Mouse (Mus musculus): ENCODE measurements around the gene Mfsd14a.
A peak's percentile ranks its signal among the peaks of the same experiment; 100 is the strongest.

The Mfsd14a gene

GRCm38 (mm10) chr3:116653278-116653945 lies 9.1 kb downstream of the Mfsd14a start:
- DNase-seq (ENCODE audit: low read depth): no peak

DNA sequence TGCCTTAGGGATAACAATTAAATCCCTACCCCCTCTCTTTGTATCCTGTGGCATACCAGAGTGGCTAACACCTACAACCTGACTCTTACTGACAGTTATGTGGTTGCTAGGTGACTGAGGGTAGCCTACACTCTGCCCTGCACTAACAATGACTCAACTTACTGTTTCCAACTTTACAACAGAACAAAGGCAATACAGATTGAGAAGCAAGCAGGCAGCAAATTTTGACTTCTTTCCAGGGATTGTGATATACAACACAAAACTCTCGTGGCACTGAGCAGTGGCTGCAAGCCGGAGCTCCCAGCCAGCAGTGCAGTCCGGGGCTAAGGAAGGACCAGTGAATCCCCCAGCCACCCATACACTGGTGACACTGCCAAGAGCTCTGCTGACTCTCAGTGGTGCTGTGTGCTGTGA lies 10.4 kb downstream of the Mfsd14a start:
- peak; percentile 21 for DNase-seq (ENCODE audit: low read depth)

- DNase-seq (ENCODE audit: low read depth): no peak
These were observed 11.8 kb downstream of the Mfsd14a start for GRCm38 (mm10) chr3:116650698-116651097.

- DNase-seq (ENCODE audit: low read depth): no peak
These were observed 13.7 kb downstream of the Mfsd14a start for GRCm38 (mm10) chr3:116648805-116649204.

DNA sequence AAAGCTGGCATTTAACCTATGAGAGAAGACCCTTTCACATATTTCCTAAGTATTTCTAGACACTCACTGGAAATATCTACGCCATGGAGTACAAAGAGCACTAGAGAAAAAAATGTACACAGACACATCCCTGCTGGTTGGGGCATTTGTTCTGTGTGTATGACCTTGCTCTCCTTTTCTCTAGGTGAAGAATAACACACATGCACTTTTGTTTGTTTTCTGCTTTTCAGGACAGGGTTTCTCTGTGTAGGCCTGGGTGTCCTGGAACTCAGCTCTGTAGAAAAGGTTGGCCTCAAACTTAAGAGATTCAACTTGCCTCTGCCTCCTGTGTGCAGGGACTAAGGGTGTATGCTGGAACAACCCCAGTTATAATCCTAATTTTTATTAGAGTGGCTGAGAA lies 16.1 kb downstream of the Mfsd14a start:
- no peak for DNase-seq (ENCODE audit: low read depth)

DNA sequence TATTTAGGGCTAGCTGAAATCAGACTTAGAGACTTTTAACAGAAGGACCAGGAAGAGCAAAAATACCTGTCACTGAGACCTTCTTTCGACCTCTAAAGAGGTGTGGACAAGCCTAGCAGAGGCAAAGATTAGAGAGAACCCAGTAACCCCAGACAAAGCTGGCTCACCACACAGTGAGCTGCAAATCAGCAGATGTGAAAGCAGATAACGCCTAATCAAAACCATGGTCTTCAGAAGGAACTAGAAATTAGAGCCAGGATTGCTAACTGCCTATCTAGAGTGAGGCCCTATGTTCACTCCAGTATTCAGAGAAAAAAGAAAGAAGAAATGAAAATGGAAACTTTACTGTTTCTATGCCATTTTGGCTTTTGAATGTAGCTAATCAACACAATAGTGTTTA lies 20.1 kb downstream of the Mfsd14a start:
- DNase-seq (ENCODE audit: low read depth): no peak

DNA sequence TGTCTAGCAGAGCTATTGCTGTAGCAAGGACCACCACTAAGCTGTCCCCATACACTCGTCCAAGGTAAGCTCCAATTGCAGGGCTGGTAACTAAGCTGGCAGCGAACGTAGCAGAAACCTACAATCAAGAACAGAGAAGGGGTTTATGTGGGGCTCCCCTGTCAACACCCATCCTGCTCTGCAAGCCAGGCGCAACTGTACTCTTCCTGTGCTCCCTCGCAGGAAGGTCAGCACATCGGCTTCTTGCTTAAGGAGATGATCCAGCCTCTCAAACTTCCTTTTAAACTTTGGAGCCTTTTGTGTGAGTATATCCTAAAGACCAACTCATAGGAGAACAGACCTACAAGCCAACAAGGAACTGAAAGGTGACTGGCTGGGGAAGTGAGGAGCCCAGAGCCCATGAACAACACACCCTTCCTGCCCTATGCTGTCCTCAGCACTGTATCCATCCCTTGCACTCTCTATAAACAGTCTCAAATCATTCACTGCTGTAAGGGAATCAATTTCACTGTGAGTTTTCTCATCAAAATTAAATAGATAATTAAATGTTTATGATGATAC lies 20.6 kb downstream of the Mfsd14a start:
- no peak for DNase-seq (ENCODE audit: low read depth)

GRCm38 (mm10) chr3:116640024-116640423 lies 22.5 kb downstream of the Mfsd14a start:
- no peak for DNase-seq (ENCODE audit: low read depth)

DNA sequence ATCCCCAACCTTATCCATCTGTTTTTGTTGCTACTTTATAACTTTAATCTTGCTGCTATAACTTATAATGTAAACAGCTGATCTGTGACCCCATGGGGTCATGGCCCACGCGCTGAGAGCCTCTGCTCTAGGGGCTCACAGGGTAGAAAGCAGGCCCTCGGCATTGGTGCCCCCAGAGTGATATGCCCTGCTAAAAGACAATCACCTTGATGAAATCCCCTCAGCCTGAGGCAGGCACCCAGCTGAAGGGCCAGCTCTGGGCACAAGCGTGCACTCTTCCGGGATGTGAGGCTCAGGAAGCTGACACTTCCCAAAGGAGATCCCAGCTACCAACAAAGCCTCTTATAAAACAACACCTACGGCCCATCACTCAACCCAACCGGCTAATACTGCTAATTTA lies 23.9 kb downstream of the Mfsd14a start:
- no peak for DNase-seq (ENCODE audit: low read depth)

DNA sequence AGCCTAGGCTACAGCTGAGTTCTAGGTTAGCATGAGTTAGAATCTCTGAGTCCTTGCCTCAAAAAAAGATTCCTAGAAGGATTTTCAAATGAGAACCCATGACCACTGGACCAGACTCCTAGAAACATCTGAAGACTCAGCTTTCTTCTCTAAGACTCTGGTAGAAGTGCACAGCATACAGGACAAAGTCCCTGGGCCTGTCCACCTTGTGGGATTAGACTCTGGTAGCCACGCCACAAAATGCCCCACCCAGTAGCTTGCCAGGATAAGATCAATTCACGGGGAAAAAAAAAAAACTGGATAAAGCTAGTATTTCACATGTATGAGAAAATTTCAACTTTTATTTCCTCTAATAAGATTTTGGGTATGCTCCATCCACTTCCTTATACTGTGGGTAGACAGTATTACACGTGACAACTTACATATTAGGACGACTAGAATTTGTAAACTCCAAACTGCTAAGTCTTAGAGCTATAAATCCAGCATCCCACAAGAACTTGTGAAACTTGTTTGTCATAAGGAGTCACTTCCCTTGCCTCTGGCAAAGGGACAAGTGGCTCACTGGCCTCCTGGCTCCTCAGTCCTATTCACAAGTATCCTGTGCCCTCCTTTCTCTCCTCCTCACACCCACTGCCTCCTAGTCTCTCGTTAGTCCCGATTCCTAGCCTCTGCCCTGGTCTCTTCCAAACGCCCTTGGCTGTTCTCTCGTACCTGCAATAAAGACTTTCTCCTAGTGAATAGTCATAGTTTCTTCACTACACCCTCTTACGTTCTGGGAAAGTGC lies 24.6 kb downstream of the Mfsd14a start:
- no peak for DNase-seq (ENCODE audit: low read depth)

- no peak for DNase-seq (ENCODE audit: low read depth)
These were observed 26.7 kb downstream of the Mfsd14a start for GRCm38 (mm10) chr3:116635799-116636198.

DNA sequence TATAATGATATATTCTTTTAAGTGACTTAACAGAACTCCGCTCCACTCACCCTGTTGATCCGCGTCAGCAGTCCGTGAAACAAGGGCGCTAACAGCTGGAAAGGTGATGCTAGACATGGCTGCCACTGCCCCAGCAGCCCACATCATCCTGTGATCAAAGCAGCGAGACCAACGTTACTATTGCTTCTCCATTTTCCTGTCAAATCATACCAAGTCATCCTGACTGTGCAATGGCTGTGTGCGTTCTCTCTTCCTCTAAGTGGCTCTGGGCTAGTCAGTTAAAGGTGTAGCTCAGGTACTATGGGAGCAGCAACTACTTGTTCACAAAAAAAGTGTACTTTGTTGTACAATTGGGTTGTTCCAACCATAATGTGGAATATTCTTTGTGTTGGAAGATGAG lies 27.6 kb downstream of the Mfsd14a start:
- no peak for DNase-seq (ENCODE audit: low read depth)

DNA sequence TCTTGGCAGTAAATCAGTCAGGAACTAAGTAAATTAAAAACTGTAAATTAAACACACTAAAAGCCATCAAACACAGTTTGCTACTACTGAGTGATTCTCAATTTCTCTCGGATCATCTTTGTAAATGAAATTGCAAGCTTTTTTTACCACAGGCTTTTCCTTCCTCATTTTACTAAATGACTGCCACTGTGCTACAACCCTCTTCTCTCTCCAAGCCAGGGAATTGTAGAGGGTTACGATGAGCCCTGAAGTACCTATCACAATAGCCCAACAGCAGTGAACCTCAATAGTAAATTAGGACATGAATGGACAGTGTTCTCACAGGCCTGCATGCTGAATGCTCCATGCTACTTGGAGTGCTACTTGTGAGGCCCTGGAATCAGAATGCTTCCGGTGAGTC lies 28.4 kb downstream of the Mfsd14a start:
- no peak for DNase-seq (ENCODE audit: low read depth)

- DNase-seq (ENCODE audit: low read depth): peak; percentile 54
These were observed 29.5 kb downstream of the Mfsd14a start for GRCm38 (mm10) chr3:116632971-116633370.

- DNase-seq (ENCODE audit: low read depth): no peak
These were observed 31.0 kb downstream of the Mfsd14a start for GRCm38 (mm10) chr3:116631459-116631858.

GRCm38 (mm10) chr3:116622641-116623040 lies 39.8 kb downstream of the Mfsd14a start:
- DNase-seq (ENCODE audit: low read depth): no peak

- no peak for DNase-seq (ENCODE audit: low read depth)
These were observed 41.7 kb downstream of the Mfsd14a start for GRCm38 (mm10) chr3:116620636-116621370.

DNA sequence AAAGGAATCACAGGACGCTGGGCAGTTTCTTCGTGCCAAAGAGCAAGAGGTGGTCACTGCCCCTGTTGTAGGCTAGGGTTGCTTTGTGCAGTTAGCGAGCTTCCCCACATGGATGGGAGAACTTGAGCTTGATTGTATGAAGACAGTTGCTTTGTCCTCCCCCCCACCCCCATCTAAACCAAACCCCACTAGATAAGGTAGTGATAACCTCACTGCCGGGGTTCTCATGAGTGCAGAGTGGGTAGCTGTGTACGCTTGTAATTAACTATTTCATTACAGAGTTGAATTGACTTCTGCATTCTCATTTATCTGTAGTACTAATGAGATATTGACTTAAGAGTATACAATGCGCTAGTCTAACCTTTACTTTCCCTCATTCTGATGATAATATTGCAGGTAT lies 43.6 kb downstream of the Mfsd14a start:
- no peak for DNase-seq (ENCODE audit: low read depth)

GRCm38 (mm10) chr3:116615318-116616068 lies 47.0 kb downstream of the Mfsd14a start:
- DNase-seq (ENCODE audit: low read depth): no peak

GRCm38 (mm10) chr3:116614295-116614892 lies 48.1 kb downstream of the Mfsd14a start, which contains the start of gene Trmt13:
Gene Trmt13 (minus strand): TSS chr3:116614587.
- peak; percentile 61 for DNase-seq (ENCODE audit: low read depth)

DNA sequence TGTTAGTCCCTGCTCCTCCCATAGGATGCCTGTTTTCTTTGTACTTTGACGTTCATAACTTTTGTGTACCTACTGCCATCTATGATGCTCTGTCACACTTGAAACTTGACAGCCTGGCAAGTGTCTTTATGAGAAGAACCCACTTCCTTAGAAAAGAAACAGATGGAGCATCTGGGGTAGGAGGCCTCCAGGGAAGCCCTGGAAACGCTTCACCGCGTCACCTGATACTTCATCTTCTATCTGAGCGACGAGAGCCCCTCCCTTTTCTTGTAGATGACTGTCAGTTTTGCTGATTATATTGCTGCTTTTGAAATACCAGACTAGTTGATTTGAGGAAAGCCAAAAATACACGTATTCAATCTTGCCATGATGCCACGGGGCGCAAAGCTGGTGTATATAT lies 57.9 kb downstream of the Mfsd14a start:
- DNase-seq (ENCODE audit: low read depth): no peak

Data from fibroblast of lung, adult 2 months (primary cell).